Mouse (Mus musculus): ENCODE measurements around the gene Atp8b4.

DNA sequence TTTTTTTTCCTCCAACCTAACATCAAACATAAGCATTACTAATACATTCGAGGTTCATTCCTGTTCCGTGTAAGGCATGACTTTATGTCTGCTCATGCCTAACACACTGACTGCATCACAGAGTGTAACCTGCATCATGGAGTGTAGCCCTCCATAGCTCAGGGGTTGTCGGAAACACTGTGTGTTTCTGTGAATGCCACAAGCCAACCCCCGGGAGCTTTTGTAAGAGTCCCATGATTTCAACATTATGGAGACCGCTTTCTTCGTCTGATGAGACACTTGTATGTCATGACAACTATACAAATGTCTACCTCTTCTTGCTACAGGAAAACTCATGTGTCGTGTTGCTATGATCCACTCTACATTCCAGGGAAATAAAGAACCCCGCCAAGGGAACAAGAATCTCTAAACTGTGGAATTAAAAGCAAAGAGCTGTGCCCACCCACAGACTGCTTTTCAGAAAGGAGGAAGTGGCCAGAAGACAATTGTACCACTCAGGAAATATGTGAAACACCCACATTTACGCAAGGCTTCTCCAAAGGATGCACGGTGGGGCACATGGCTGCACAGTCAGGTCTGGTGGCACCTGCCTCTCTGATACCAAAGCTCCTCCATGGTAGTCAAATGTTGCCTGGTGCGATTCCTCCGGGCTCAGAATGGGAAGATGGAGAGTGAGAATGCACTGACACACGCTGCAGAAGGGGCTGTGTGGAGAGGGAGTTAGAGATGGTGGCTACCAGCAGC lies 33.9 kb downstream of the Atp8b4 start:
- TF ChIP-seq CTCF (conservative IDR thresholded peaks at IDR 0.05; ENCODE audit: low read length) (no peak), NANOG (IDR thresholded peaks at IDR 0.05; ENCODE audit: borderline replicate concordance, low read length) (no peak)
